Mouse (Mus musculus) liver, embryonic 12.5 days (tissue): Measurements from ENCODE around the gene Nfatc4. TPM values are rescaled to one million over a fixed set of nuclear protein-coding genes. Genes with fewer than 3 reads are reported as not detected.

ENCODE experiments used
- ATAC-seq: fragments of 200-750 bp; cut with Nextera tagmentation; 2 replicates; pipeline ENCODE4 v1.8.0; 2017; ENCODE audit warnings: moderate number of reproducible peaks, mild to moderate bottlenecking, moderate library complexity
- H3K27ac ChIP-seq: fragments of 300-500 bp; sonication (generic); 2 replicates; pipeline ENCODE4 v1.5.1; 2016; ENCODE audit warnings: mild to moderate bottlenecking
- H3K27me3 ChIP-seq: fragments of 300-500 bp; sonication (generic); replicated peaks from 2 replicates; pipeline ENCODE4 v1.6.1; 2016; ENCODE audit warnings: mild to moderate bottlenecking, moderate library complexity
- H3K36me3 ChIP-seq: fragments of 300-500 bp; sonication (generic); 2 replicates; pipeline ENCODE4 v1.6.1; 2016; ENCODE audit warnings: mild to moderate bottlenecking, moderate library complexity
- H3K4me1 ChIP-seq: fragments of 300-500 bp; sonication (generic); 2 replicates; pipeline ENCODE4 v1.6.1; 2016
- H3K4me2 ChIP-seq: fragments of 300-500 bp; sonication (generic); 2 replicates; pipeline ENCODE4 v1.6.1; 2016; ENCODE audit warnings: mild to moderate bottlenecking, moderate library complexity
- H3K4me3 ChIP-seq: fragments of 300-500 bp; sonication (generic); 2 replicates; pipeline ENCODE4 v1.5.1; 2016; ENCODE audit warnings: mild to moderate bottlenecking, moderate library complexity
- H3K9ac ChIP-seq: fragments of 300-500 bp; sonication (generic); 2 replicates; pipeline ENCODE4 v1.6.1; 2016; ENCODE audit warnings: mild to moderate bottlenecking, moderate library complexity
- H3K9me3 ChIP-seq: fragments of 300-500 bp; sonication (generic); replicated peaks from 2 replicates; pipeline ENCODE4 v1.6.1; 2016; ENCODE audit warnings: mild to moderate bottlenecking, moderate library complexity
- WGBS: fragments of 180-500 bp; shearing (Covaris S2); methylation state at CpG from one replicate; pipeline ENCODE4 v1.1.7; 2016; ENCODE audit not compliant: insufficient replicate concordance; 5-methylcytosine and 5-hydroxymethylcytosine counted together
- polyA plus RNA-seq: library from polyadenylated mRNA; unstranded; fragments of >200 nt; fragmentation: Nextera tagmentation; extraction: Ambion mirVana; gene quantifications from 2 replicates; pipeline ENCODE4 v1.2.1, GENCODE M21; 2016

Gene Nfatc4
- polyA plus RNA-seq, 1 experiment from 2014 or later = 3.3 TPM

DNA sequence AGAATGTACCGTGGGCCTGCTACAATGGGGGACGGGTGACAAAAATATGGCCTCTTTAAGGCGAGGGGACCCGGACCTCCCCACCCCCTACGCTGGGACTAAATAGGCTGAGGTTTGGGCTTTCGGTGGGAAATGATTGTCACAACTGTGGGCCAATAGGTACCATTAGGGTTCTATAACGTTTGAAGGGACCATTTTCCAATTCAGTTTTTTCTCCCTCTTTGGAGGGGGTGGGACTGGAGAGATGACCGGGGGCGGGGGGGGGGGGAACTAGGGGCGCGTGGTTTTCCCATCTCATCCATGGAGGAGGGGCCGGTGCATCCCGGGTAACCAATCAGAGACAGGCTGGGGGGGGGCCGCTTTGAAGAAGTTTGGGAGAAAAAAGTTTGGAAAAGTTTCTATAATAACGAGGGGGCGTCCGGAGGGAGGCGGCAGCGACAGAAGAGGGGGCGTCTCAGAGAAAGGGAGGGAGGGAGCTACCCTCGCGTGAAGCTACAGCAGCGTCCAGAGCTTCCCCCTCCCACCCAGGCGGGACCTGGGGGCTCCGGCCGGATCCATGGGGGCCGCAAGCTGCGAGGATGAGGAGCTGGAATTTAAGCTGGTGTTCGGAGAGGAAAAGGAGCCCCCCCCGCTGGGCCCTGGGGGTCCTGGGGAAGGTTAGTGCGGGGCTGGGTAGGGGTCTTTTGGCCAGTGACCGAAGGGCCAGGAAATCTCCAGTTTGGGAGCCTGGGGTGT is 1.7 kb downstream of the Nfatc4 start:
- Histone ChIP-seq H3K36me3 (no peaks in the 10 kb centered on the region), H3K27ac (peak overlapping the region; percentile 36; the same call in 1 of the 2 replicates), H3K4me3 (peak overlapping the region; percentile 37), H3K9ac (peak overlapping the region; percentile 24; the same call in 1 of the 2 replicates), H3K27me3 (peaks cover 74% of the 10 kb centered on the region), H3K4me2 (peak overlapping the region; percentile 82), H3K9me3 (no peaks in the 10 kb centered on the region), H3K4me1 (peaks cover 54% of the 10 kb centered on the region)
- no peak for ATAC-seq
- 5% methylated on average over 32 of the region's 32 CpGs for WGBS

DNA sequence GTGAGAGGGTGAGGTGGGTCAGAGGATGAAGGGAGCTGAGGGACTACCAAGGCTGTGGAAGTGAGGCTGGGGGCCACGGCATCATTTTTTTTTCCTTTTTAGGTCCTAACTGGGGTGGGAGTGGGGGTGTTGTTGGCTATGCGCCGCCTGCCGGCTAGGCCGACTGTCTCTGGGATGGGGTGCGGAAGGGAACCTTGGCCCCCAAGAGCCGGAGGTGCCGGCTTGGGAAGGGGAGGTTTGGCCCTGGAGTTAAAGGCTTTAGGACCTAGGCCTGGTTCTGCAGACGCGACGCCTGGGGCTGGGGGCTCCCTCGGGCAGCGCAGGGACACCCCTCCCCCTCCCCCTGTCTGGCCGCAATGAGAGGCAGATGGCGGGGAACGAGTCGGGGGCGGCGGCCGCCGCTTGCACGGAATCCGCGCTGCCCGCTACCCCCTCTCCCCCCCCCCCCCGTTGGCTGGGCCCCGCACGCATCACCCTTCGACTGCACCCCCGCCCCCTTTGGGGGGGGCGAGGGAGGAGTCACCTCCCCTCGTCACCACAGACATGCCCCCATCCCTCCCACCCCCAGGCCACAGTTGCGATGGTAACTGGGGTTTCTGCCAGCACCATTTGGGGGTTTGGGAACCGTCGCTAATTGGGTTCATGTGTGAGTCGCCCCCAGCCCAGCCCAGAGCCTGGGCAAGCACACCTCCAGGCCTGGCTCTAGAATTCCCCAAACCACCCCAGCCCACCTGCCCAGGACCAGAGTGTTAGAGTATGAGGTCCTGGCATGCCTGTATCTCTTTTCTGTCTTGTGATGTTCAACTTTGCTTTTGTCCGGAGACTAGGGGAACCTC is 2.5 kb downstream of the Nfatc4 start:
- Histone ChIP-seq H3K9me3 (no peaks in the 10 kb centered on the region), H3K27ac (peak overlapping the region; percentile 36; the same call in 1 of the 2 replicates), H3K4me2 (peak overlapping the region; percentile 82), H3K4me1 (peaks cover 54% of the 10 kb centered on the region), H3K9ac (peak overlapping the region; percentile 24; the same call in 1 of the 2 replicates), H3K4me3 (peak overlapping the region; percentile 37), H3K27me3 (peaks cover 81% of the 10 kb centered on the region), H3K36me3 (no peaks in the 10 kb centered on the region)
- ATAC-seq = no peak
- 3% methylated on average over 15 of the region's 37 CpGs for WGBS

DNA sequence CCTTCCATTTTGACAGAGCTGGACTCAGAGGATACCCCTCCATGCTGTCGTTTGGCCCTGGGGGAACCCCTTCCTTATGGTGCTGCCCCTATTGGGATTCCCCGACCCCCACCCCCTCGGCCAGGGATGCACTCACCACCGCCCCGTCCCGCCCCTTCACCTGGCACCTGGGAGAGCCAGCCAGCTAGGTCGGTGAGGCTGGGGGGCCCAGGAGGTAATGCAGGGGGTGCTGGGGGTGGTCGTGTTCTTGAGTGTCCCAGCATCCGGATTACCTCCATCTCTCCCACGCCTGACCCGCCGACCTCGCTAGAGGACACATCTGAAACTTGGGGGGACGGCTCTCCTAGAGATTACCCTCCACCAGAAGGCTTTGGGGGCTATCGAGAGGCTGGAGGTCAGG is 3.2 kb downstream of the Nfatc4 start:
- WGBS = 9% methylated on average over 15 of the region's 15 CpGs
- Histone ChIP-seq H3K9ac (no peak overlapping the region; the same call in 1 of the 2 replicates), H3K27me3 (peaks cover 86% of the 10 kb centered on the region), H3K27ac (no peak overlapping the region), H3K9me3 (no peaks in the 10 kb centered on the region), H3K4me3 (peak overlapping the region; percentile 37), H3K4me2 (peak overlapping the region; percentile 82), H3K4me1 (peaks cover 54% of the 10 kb centered on the region), H3K36me3 (no peaks in the 10 kb centered on the region)
- ATAC-seq = no peak

DNA sequence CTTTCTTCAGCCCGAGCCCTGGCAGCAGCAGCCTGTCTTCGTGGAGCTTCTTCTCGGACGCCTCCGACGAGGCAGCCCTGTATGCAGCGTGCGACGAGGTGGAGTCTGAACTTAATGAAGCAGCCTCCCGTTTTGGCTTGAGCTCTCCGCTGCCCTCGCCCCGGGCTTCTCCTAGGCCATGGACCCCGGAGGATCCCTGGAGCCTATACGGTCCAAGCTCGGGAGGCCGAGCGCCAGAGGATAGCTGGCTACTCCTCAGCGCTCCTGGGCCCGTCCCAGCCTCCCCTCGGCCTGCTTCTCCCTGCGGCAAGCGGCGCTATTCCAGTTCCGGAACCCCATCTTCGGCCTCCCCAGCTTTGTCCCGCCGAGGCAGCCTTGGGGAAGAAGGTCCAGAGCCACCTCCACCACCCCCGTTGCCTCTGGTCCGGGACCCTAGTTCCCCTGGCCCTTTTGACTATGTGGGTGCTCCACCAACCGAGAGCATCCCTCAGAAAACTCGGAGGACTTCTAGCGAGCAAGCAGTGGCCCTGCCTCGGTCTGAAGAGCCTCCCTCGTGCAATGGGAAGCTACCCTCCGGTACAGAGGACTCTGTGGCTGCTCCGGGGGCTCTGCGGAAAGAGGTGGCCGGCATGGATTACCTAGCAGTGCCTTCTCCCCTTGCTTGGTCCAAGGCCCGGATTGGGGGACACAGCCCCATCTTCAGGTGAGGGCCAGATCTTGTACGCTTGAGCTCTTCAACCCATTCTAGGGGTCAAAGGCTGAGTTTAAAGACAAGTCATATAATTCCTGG is 3.8 kb downstream of the Nfatc4 start:
- H3K27me3 ChIP-seq = peaks cover 92% of the 10 kb centered on the region
- H3K9me3 ChIP-seq = no peaks in the 10 kb centered on the region
- H3K4me2 ChIP-seq = peak overlapping the region; percentile 82
- H3K9ac ChIP-seq = no peak overlapping the region
- WGBS = 16% methylated on average over 41 of the region's 41 CpGs
- H3K36me3 ChIP-seq = no peaks in the 10 kb centered on the region
- H3K27ac ChIP-seq = no peak overlapping the region
- ATAC-seq = no peak
- H3K4me1 ChIP-seq = peaks cover 54% of the 10 kb centered on the region
- H3K4me3 ChIP-seq = peak overlapping the region; percentile 37; the same call in 1 of the 2 replicates

DNA sequence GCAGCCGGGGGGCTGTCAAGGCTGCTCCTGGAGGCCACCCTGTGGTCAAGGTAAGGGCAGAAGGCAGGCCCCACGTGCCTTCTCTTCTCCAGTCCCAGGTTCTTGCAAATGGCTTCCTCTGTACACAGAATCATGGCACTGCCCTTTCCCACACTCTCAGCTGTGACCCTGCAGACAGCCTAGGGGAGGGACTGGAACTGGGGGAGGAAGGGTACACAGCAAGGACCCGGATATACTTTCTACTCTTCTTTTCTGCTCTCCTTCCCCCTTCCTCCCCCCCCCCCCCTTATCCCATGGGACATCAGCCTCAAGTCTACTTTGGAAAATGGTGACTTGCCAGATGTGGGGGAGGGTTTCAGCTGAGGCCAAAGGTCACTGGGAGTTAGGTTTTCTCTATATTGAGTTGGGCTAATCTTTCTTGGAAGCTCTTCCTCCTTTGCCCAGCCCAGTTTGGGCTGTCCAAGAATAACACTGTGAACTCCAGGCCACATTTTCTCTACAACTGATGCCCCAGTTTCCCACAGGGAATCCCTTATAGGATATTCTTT is 5.8 kb downstream of the Nfatc4 start:
- H3K27ac ChIP-seq = no peak overlapping the region
- no peak for ATAC-seq
- no peaks in the 10 kb centered on the region for H3K36me3 ChIP-seq
- no peaks in the 10 kb centered on the region for H3K9me3 ChIP-seq
- H3K9ac ChIP-seq = no peak overlapping the region
- H3K4me1 ChIP-seq = peaks cover 38% of the 10 kb centered on the region
- H3K4me3 ChIP-seq = no peak overlapping the region
- 32% methylated on average over 3 of the region's 3 CpGs for WGBS
- no peak overlapping the region for H3K4me2 ChIP-seq
- H3K27me3 ChIP-seq = peaks cover 86% of the 10 kb centered on the region

DNA sequence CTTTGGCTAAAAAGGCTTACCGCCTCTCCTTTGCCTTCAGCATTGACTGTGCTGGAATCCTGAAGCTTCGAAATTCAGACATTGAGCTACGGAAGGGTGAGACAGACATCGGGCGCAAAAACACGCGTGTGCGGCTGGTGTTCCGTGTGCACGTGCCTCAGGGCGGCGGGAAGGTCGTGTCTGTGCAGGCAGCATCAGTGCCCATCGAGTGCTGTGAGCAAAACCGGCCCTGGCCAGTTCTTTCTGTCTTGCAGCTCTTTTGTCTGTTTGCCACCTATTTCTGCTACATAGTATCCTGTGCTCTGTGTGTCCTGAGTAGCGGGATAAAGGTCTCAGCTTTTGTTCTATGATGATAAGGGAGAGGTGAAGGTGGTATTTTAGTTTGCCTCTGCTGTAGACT is 6.9 kb downstream of the Nfatc4 start:
- no peak overlapping the region for H3K27ac ChIP-seq
- ATAC-seq = no peak
- 71% methylated on average over 16 of the region's 16 CpGs for WGBS
- H3K4me2 ChIP-seq = no peak overlapping the region
- no peaks in the 10 kb centered on the region for H3K9me3 ChIP-seq
- H3K9ac ChIP-seq = no peak overlapping the region
- H3K36me3 ChIP-seq = no peaks in the 10 kb centered on the region
- peaks cover 32% of the 10 kb centered on the region for H3K4me1 ChIP-seq
- peaks cover 83% of the 10 kb centered on the region for H3K27me3 ChIP-seq
- no peak overlapping the region for H3K4me3 ChIP-seq

DNA sequence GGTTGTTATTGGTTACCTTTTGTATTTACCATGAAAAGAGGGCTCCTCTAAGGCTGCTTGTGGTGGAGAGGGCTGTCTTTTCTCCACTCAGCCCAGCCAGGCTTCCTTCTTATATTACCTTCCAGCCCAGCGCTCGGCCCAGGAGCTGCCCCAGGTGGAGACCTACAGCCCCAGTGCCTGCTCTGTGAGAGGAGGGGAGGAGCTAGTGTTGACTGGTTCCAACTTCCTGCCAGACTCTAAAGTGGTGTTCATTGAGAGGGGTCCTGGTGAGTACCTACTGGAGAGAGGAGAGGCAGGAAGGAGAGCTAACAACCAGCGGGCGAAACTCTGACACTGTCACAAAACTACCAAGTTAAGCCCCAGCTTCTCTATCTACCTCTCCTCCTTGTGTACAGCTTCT is 7.4 kb downstream of the Nfatc4 start:
- H3K4me2 ChIP-seq = no peak overlapping the region
- H3K27me3 ChIP-seq = peaks cover 78% of the 10 kb centered on the region
- ATAC-seq = no peak
- H3K4me3 ChIP-seq = no peak overlapping the region
- no peak overlapping the region for H3K27ac ChIP-seq
- H3K9ac ChIP-seq = no peak overlapping the region
- H3K36me3 ChIP-seq = no peaks in the 10 kb centered on the region
- whole genome bisulfite sequencing = 54% methylated on average over 4 of the region's 4 CpGs
- H3K9me3 ChIP-seq = no peaks in the 10 kb centered on the region
- peaks cover 27% of the 10 kb centered on the region for H3K4me1 ChIP-seq

DNA sequence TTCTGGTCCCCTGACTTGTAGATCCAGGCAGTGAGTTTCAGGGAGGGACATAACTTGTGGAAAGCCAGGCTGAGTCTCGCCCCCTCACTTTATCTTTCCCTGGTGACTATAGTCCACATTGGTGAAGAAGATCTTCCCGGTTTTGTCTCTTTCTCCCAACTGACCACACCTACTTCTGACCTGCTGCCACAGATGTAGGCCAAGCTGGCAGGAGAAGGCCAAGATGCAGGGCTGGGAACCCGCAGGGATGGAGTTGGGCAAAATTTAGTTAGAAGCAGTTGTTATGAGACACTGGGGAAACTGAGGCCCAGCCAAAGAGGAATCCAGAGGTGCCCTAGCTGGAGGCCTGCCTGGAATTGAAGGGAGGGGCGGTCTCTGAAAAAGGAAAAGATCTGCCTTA is 10.2 kb downstream of the Nfatc4 start:
- 66% methylated on average over 4 of the region's 4 CpGs for WGBS
- H3K4me2 ChIP-seq = no peak overlapping the region
- H3K27ac ChIP-seq = no peak overlapping the region
- no peak for ATAC-seq
- H3K4me1 ChIP-seq = peaks cover 9% of the 10 kb centered on the region
- H3K9ac ChIP-seq = no peak overlapping the region
- H3K27me3 ChIP-seq = peaks cover 50% of the 10 kb centered on the region
- H3K4me3 ChIP-seq = no peak overlapping the region
- no peaks in the 10 kb centered on the region for H3K9me3 ChIP-seq
- H3K36me3 ChIP-seq = no peaks in the 10 kb centered on the region

DNA sequence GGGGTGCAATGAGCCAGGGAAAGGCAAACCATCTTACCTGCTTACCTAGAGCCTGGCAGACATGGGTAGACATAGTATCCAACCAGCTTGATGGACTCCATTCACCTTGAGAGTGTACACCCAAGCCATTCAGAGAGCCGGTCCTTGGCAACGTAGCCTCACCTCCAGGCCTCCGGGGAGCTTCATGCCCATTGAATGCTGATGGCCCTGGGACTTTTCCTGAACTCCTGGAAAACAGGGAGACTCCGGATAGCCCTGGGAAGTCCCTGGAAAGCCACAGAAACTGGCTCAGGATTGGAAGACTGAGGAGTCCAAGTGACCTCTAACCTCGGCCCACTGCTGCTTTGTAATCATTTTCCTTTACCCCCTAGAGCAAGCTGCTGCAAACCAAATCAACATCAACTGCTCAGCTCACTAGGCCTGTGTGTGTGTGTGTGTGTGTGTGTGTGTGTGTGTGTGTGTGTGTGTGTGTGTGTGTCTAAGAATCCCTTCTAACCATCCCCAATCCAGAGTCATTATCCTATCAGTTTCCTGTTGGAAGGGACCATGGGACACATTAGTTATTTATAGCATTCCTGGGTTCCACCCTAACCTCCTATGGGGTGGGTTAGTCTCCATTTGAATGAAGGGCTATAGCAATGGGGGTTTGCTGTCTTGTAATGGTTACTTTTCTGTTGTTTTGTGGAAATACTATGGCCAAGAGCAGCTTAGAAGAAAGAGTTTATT is 12.0 kb downstream of the Nfatc4 start:
- ATAC-seq = no peak
- H3K9ac ChIP-seq = no peak overlapping the region
- H3K27me3 ChIP-seq = peaks cover 33% of the 10 kb centered on the region
- no peak overlapping the region for H3K27ac ChIP-seq
- no peaks in the 10 kb centered on the region for H3K4me1 ChIP-seq
- no peak overlapping the region for H3K4me3 ChIP-seq
- WGBS = 74% methylated on average over 5 of the region's 5 CpGs
- H3K36me3 ChIP-seq = no peaks in the 10 kb centered on the region
- no peaks in the 10 kb centered on the region for H3K9me3 ChIP-seq
- H3K4me2 ChIP-seq = no peak overlapping the region

DNA sequence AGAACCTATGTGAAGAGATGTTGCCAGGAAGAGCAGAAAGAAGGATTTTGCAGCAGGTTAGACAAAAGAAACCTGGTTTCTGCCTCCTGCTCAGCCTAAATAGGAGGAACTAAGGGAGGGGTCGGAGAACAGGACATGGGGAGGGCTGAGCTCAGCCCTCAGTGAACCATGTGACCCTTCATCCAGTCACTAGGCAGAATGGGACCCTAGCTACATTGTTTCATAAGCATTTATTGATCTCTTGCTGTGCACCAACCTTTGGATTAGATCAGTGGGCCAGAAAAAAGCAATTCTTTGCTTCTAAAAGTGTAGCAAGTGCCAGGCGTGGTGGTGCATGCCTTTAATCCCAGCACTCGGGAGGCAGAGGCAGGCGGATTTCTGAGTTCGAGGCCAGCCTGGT is 15.4 kb downstream of the Nfatc4 start:
- Histone ChIP-seq H3K9me3 (no peaks in the 10 kb centered on the region), H3K27ac (no peak overlapping the region), H3K4me2 (no peak overlapping the region), H3K36me3 (no peaks in the 10 kb centered on the region), H3K4me1 (no peaks in the 10 kb centered on the region), H3K4me3 (no peak overlapping the region), H3K9ac (no peak overlapping the region), H3K27me3 (peaks cover 7% of the 10 kb centered on the region; the same call in 1 of the 2 replicates)
- WGBS = 67% methylated on average over 5 of the region's 5 CpGs
- ATAC-seq = no peak

DNA sequence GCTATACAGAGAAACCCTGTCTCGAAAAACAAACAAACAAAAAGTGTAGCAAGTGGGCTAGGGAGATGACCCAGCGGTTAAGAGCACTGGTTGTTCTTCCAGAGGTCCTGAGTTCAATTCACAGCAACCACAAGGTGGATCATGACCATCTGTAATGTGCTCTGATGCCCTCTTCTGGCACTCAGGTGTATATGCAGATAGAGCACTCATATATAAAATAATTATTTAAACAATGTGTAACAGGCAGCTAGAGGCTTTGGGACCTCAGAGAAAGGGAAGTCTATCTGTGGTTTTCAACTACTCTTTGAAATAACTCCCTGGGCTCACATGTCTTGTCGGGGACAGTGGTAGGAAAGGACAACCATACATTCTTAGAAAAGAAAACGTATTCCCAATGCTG is 15.8 kb downstream of the Nfatc4 start:
- H3K27me3 ChIP-seq = peaks cover 7% of the 10 kb centered on the region; the same call in 1 of the 2 replicates
- H3K27ac ChIP-seq = no peak overlapping the region
- WGBS = 45% methylated on average over 4 of the region's 4 CpGs
- H3K9me3 ChIP-seq = no peaks in the 10 kb centered on the region
- no peak for ATAC-seq
- H3K9ac ChIP-seq = no peak overlapping the region
- H3K36me3 ChIP-seq = no peaks in the 10 kb centered on the region
- H3K4me2 ChIP-seq = no peak overlapping the region
- H3K4me1 ChIP-seq = no peaks in the 10 kb centered on the region
- H3K4me3 ChIP-seq = no peak overlapping the region
